Mouse (Mus musculus) splenic B cell, adult 2 months (primary cell): ENCODE results near the gene Pde4d.

Source experiments
- DNase-seq: peaks from one replicate; pipeline ENCODE4 v3.0.0-alpha.2; 2011; ENCODE audit warnings: low read depth, low spot score
- H3K27me3 ChIP-seq: 2 replicates; pipeline ENCODE4 v1.6.1; 2012; ENCODE audit warnings: mild to moderate bottlenecking, low read length, moderate library complexity, mixed read lengths; ENCODE audit not compliant: control insufficient read depth, poor library complexity, insufficient read depth, severe bottlenecking
- H3K36me3 ChIP-seq: 2 replicates; pipeline ENCODE4 v1.6.1; 2012; ENCODE audit warnings: mild to moderate bottlenecking, low read length, moderate library complexity, mixed read lengths; ENCODE audit not compliant: control insufficient read depth, poor library complexity, insufficient read depth, severe bottlenecking

The Pde4d gene

DNA sequence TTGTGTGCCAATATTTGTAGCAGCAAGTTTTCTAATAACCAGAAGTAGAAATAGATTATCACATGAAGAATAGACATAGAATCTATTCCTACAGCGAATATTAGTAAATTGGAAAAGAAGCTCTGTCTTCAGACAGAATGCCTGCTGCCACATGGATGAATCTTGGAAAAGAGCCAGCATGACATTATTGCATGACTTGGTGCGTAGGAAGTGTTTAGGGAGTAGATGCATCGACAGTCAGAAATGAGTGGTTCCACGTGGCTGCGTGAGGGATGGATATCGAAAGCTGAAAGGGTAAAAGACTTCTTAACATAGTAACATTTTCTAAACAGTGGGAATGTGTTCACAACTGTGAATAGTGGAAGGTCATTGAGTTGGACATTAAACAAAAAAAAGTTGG lies 912.6 kb downstream of the Pde4d start:
- Histone ChIP-seq H3K36me3 (no peaks in the 10 kb centered on the region), H3K27me3 (no peaks in the 10 kb centered on the region)
- no peak for DNase-seq

DNA sequence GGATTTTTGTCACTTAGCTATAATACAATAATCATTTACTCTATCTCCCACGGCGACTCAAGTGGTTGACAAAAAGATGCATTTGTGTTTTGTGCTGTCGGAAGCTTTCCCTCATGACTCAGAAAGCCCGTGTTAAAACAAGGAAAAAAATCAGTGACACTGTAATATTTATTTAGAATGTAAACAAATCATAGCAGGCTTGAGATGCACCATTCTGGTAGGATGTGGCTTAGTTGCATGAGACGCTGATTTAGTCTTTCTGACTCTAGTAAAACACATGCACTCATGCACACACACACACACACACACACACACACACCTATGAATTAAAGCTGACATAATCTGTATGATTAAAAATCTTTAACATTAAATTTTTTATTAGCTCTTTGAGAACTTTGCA lies 924.7 kb downstream of the Pde4d start:
- no peak for DNase-seq
- no peaks in the 10 kb centered on the region for H3K36me3 ChIP-seq
- H3K27me3 ChIP-seq: no peaks in the 10 kb centered on the region

DNA sequence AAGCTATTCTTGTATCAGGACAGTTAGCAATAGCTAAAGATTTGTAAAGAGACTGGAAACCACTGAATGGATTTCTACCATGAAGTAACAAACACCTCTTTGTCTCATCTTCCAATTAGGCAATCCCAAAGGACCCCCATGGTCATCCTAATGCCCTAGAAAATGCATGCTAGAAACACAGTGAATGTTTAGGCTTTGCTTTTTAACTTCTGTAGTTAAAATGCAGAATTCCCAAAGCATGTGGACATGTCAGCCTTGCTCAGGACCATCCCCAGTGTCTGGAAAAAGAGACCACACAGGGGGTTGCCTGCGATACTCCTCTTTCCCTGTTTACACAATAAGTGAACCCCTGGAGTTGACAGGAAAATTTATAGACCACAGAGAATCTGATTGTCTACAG lies 926.9 kb downstream of the Pde4d start:
- Histone ChIP-seq H3K36me3 (no peaks in the 10 kb centered on the region), H3K27me3 (no peaks in the 10 kb centered on the region)
- DNase-seq: no peak

DNA sequence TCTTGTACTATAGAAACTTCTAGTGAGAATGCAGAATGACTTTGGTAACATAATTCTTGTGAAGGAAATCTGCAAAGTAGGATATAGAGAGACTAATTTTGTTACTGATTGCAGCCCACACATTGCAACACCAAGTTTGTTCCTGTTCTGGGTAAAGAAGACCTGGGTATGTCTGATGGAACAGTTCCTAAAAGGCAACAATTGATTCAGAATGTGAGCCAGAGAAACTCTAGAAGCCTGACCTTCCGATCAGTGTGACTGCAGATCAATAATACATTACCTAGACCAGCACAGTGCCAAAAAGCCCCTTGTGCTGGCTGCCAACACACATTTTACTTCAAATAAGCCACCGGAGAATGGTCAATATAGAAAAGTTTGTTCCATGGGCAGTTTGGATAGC lies 930.4 kb downstream of the Pde4d start:
- DNase-seq: no peak
- H3K36me3 ChIP-seq: no peaks in the 10 kb centered on the region

DNA sequence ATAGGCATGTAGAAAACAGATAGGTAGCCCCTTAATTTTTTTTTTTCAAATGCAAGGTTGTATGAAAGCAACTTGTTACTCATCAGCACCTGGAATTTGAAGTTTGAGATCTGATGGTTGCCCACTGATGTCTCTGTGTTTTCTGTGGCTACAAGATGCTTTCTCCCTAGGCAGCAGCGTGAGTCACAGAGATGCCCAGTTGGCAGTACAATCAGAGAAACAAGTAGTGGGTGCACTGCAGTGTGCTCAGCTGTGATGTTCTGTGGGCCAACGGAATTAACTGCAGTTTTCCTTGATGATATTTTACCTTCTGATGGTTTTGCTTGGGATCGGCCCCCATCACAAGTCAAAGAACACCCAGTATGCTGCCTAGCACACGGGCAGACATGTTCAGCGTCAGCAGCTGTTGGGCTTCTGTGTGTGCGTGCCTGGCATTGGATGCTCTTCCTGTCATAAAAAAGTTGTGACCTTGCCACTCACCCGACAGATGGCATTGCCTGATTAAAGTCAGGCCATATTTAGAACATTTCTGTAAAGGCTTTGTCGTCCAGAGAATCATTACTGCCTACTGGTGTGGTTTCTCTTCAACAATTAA lies 939.0 kb downstream of the Pde4d start:
- DNase-seq: no peak
- Histone ChIP-seq H3K27me3 (no peaks in the 10 kb centered on the region; the same call in 1 of the 2 replicates), H3K36me3 (no peaks in the 10 kb centered on the region)

More for the DNA sequence above, 930.4 kb downstream of the Pde4d start:
- H3K27me3 ChIP-seq: no peaks in the 10 kb centered on the region

DNA sequence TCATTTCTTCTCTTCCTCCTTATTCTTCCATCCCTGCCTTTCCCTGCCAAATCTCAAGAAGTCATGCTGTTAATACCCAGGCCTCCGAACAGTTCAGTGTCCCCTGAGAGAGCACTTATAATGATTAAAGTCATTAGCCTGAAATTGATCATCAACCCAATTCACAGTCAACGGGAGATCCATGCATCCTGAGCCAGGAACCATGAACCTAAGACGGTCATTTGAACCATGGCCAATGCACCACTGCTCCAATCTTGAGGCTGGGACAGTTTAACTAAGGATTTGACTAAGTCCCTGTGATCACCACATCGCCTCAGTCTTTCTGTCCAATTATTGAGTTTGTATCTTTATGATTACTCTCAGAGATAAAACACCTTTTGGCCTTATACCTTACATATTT lies 952.6 kb downstream of the Pde4d start:
- DNase-seq: no peak
- Histone ChIP-seq H3K27me3 (no peaks in the 10 kb centered on the region), H3K36me3 (no peaks in the 10 kb centered on the region)

DNA sequence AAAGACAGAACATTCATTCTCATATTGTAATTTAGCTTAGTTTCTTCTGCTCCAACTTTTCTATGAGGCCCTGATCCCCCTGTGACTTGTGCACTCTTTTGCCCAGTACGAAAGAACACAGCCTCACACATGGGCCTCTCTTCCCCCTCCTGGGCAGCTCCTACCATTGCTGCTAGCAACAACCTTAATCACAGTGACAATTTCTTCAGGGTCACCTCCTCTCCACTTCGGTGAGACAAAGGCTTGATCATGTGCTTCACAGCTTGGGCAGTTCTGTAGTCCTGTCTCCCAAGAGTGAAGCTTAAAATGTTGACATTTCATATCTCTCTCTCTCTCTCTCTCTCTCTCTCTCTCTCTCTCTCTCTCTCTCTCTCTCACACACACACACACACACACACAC lies 953.2 kb downstream of the Pde4d start:
- no peak for DNase-seq
- H3K36me3 ChIP-seq: no peaks in the 10 kb centered on the region
- no peaks in the 10 kb centered on the region for H3K27me3 ChIP-seq

DNA sequence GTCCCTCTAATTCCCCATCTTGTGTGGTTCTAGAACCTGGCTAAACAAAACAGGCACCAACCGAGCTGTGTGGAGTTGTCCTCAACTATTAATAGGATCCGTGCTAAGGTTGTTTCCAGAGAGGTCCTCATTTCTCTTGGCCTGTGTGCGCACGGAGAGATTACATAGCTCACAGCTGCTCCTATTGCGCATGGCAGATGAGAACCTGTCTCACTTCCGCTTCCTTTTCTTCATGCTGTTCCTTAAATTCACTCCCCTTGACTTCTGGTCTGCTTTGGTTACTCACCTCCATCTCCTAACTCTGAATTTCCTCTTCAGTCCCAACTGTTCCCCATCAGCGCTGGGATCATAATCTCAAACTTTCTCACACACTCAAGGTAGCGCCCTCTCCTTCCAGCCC lies 956.6 kb downstream of the Pde4d start:
- DNase-seq: no peak
- Histone ChIP-seq H3K36me3 (no peaks in the 10 kb centered on the region), H3K27me3 (no peaks in the 10 kb centered on the region)

DNA sequence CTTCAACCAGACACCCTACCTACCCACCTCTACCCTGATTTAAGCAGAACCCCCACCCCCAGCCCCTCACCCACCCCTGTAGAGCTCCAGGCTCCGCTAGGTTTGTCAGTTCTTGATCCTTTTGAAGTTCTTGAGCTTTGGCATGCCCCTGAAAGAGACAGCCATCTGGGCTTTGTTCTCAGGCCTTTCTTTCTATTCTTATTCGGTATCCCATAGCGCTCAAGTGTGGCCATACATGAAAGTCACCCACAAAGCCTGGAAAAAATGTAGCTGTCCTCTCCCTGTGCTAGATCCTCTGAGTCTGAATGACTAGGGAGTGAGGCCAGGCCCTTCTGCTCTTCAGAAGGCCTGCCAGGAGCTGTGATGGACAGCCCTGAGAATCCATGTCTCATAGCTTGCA lies 957.6 kb downstream of the Pde4d start:
- no peaks in the 10 kb centered on the region for H3K36me3 ChIP-seq
- no peaks in the 10 kb centered on the region for H3K27me3 ChIP-seq
- DNase-seq: no peak

DNA sequence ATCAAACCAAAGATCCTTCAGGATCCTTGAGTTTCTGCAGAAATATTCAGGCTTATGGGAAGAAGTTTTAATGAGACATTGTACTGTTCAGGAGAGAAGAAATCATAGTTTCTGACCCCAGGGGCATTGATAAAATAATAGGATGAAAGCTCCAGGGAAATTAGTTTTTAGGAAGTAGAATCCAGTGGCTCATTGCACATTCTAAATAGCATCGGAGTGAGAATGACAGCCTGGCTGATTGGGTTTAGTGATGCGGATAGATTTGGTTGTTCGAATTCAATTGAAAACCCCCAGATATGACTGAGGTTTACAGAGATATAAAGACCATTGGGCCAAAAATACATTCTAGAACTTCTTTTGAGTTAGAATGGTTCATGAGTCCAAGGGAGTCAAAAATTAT lies 970.7 kb downstream of the Pde4d start:
- Histone ChIP-seq H3K36me3 (no peaks in the 10 kb centered on the region), H3K27me3 (no peaks in the 10 kb centered on the region; the same call in 1 of the 2 replicates)
- no peak for DNase-seq

DNA sequence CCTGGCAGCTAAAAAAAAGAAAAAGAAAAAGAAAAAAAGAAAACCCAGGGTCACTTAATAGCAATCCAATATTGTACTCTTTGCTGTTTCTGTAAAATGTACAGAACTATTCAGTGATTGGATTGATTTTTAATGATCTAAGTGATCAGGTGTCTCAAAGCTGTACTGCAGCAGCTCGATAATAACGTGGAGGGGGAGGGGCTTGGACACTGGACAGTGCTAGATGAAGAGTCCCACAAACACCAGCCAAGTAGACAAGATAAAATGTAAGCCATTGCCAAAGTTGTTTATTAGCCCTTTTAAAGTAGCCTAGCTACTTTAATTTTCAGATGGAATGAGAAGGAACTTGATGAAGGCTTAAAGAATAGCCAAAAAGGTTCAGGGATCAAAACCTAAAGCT lies 975.2 kb downstream of the Pde4d start:
- DNase-seq: no peak
- H3K36me3 ChIP-seq: no peaks in the 10 kb centered on the region
- no peaks in the 10 kb centered on the region for H3K27me3 ChIP-seq

DNA sequence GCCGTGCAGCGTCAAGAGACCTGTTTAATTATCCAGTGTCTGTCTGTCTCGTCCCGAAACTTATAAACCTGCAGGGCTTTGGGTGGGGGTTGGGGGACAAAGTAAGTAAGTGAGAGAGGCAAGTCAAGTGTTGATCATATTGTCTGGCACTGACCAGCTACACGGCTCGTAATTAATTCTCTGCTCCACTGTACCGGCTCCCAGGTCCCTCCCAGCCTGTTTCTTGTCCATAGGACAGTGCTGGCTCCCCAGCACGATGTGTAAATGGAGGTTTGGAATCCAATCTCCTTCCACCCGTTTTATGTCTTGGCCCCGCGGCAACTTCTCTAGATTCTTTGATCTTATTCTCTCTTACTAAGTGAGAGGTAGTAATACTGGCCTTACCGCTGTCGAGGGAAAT lies 975.8 kb downstream of the Pde4d start:
- no peak for DNase-seq
- no peaks in the 10 kb centered on the region for H3K27me3 ChIP-seq
- no peaks in the 10 kb centered on the region for H3K36me3 ChIP-seq

DNA sequence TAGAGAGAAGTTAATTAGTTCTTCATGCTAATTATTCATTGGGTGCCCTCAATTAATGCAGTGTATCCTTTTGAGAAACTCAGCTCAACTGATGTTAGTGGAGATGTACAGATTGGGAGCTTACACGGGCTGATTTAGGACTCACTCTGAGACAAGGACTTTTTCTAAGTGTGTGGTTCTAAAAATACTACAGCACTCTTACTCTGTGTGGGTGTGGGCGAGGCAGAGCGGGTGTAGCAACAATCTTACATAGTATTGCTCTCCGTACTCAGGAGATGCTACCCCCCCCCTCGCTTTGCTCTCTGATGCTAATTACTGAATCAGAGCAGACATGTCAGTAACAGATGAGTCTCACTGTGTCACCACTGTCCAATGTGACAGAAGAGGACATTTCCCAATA lies 976.3 kb downstream of the Pde4d start:
- H3K27me3 ChIP-seq: no peaks in the 10 kb centered on the region
- no peak for DNase-seq
- no peaks in the 10 kb centered on the region for H3K36me3 ChIP-seq

DNA sequence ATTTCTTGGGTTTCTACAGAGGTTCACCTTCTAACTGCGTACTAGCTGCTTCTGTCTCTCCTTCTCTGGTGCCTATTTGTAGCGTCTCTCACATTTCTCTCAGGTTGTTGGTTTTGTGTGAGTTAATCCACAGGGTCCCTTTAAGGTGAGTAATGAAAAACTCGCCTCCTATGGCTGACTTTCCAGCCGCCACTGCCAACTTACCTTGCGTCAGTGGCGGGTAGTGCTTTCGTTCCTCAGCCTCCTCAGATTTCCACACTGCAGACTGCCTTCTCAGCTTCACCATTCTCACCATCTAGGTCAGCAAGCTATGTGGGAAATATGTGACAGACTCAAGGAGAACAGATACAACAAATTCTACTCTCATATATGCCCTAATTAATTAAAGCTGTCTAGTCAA lies 977.8 kb downstream of the Pde4d start:
- DNase-seq: no peak
- no peaks in the 10 kb centered on the region for H3K36me3 ChIP-seq
- no peaks in the 10 kb centered on the region for H3K27me3 ChIP-seq

DNA sequence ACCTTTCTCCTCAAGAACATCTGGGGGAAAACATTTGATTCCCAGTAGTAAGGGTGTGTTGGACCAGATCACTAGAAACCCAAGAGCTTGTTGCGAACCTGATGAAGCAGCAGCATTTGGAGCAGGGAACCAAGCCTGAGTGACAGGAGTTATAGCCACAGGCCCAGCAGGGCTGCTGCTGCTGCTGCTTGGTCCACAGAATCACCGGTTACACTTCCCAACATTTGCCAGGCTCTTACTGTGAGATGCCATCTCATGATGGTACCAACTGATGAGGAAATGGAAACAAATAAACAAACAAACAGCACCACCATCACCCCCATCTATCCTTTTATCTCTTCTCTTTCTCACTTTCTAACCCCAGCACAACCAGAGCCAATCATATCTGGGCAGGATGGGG lies 979.8 kb downstream of the Pde4d start:
- H3K36me3 ChIP-seq: no peaks in the 10 kb centered on the region
- no peaks in the 10 kb centered on the region for H3K27me3 ChIP-seq
- DNase-seq: no peak

DNA sequence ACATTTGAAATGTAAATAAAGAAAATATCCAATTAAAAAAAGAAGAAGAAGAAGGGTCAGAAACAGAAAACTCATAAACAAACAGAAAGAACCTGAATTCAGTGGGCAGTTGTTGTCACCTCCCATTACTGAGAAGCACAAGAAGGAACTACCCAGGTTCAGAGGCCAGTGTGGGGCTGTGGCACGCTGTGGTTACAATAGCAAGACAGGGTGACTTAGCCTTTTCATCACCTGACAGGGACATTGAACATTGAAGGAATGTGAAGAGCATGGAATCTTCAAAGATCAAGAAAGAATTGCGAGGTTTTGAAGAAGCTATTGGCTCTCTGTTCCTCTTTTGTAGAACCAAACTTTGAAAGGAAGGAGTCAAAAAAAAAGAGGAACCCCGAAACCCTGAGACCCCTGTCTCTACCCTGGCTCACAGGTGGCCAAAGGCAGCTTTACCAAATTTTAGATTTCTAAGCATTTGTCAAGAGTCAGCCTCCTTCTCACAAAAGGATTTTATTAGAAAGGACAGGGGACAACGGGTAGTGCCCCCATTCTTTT lies 987.6 kb downstream of the Pde4d start:
- DNase-seq: peak; percentile 57
- Histone ChIP-seq H3K27me3 (no peaks in the 10 kb centered on the region), H3K36me3 (no peaks in the 10 kb centered on the region)
